Mouse (Mus musculus) sigmoid colon, adult 10 weeks (tissue): ENCODE data around the gene Tmem176b. TPM values are rescaled to one million over a fixed set of nuclear protein-coding genes. Genes with fewer than 3 reads are reported as not detected.

ENCODE experiments used
- polyA plus RNA-seq: library from polyadenylated mRNA; stranded (reverse); fragments of 350-450 nt; fragmentation: Illumina TruSeq; extraction: RNeasy Lipid Tissue Mini Kit (QIAGEN cat#74804); gene quantifications from one replicate; pipeline ENCODE4 v1.2.3, GENCODE M21; 2014; ENCODE audit warnings: low read depth, low replicate concordance

Gene Tmem176b
- polyA plus RNA-seq, result 19.3 TPM

DNA sequence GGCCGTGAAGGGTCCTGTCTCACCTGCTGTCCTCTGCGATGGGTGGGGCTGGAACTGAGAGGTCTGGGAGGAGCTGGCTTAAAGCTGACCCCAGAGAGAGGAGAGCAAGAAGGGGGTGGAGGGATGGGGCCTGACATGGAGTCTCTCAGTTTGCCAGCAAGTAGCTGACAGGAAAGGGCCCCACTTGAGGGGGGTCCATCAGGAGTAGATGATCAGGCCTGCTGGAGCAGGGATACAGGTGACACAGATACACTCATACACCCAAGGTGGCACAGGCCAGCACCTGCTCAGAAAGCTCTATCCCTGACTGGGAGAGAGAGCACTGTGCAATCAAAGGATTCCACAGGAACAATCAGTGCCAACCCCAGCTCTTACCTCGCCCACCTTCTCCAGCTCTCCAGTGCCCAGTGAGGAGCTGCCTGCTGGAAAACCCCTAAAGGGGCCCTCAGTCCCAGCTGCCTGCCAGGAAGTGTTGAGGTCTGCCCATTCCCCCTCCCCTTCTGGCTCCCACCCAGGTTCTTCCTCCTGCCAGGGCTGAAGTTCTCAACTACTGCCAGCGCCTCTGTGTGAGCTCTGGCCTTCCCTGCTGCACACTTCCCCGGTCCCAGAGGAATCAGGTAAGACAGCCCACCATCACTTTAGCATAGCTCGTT lies at the start of gene Tmem176b:
Gene Tmem176b (minus strand): TSS at position 524 of the 653 bp plus-strand sequence.

DNA sequence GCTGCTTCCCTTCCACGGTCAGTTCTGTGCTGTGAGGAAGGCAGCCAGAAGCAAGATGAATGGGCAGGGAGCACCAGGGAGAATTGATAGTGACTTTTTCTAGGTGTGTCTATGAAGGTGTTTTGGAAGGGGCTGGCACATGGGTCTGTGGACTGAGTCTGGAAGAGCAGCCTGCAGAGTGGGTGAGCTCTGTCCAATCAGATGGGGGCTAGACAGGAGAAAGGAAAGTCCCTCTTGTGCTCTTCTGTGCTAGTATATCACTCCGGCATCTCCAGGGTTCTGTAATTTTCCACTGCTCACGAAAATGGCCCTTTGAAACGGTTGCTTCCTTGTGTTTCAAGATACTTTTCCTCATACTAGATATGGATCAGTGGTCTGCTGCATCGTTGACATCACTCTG lies 31.3 kb upstream of the Tmem176b start, which contains the start of gene Aoc1:
Gene Aoc1 (plus strand): TSS at position 301 of the 400 bp plus-strand sequence.

DNA sequence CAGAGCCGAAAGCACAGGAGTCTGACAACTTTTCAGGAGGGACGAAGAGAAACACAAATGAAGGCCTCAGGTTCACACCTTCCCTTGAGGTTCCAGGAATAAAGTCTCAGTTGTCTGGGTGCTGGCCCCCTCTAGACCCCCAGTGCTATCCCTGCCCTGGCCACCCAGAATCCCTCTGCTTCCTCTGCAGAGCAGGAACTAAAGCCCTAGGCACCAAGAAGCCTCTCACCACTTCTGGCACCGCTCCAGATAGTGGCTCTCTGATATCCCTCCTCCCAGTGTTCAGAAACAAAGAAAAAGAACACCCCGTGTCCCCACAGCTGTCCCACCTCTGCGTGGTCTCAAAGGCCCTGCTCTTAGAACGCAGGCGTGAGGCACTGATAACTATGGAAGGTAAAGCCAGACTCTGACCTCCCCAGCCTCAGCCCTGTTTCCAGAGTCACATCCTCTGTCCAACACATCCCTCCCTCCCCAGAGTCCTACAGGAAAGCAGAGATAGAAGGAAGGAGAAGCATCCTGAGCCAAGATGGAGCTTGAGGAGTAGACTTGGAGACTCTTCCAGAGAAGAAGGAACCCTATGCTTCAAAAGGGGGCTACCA lies 826 bp downstream of the Tmem176b start, which contains the start of gene Tmem176a:
Gene Tmem176a (plus strand): TSS at position 549 of the 599 bp plus-strand sequence.

Other genes with a start within 250 kb of the Tmem176b start
- 6.3 TPM for gene Repin1, start 247.6 kb downstream of the Tmem176b start, polyA plus RNA-seq
- not detected for gene Gm44965, start 247.6 kb downstream of the Tmem176b start, polyA plus RNA-seq
- gene Zfp775, start 239.4 kb downstream of the Tmem176b start, polyA plus RNA-seq, result 0.63 TPM
- gene AI854703, start 214.7 kb downstream of the Tmem176b start, polyA plus RNA-seq, result 6.2 TPM
- gene Gimap8, start 194.3 kb downstream of the Tmem176b start, polyA plus RNA-seq, result 24.3 TPM
- 22.6 TPM for gene Gimap9, start 165.4 kb downstream of the Tmem176b start, polyA plus RNA-seq
- 56.2 TPM for gene Gimap4, start 156.9 kb downstream of the Tmem176b start, polyA plus RNA-seq
- gene Gimap6, start 133.3 kb downstream of the Tmem176b start, polyA plus RNA-seq, result 32.7 TPM
- gene Gm28053, start 122.9 kb downstream of the Tmem176b start, polyA plus RNA-seq, result 2.7 TPM
- gene Gimap7, start 122.9 kb downstream of the Tmem176b start, polyA plus RNA-seq, result 3.7 TPM
- gene Gimap1, start 102.4 kb downstream of the Tmem176b start, polyA plus RNA-seq, result 3.7 TPM
- gene Gimap5, start 95.3 kb downstream of the Tmem176b start, polyA plus RNA-seq, result 2.6 TPM
- gene Gimap3, start 70.6 kb downstream of the Tmem176b start, polyA plus RNA-seq, result 7.1 TPM
- 133 TPM for gene Tmem176a, start 577 bp downstream of the Tmem176b start, polyA plus RNA-seq
- gene Aoc1, start 31.4 kb upstream of the Tmem176b start, polyA plus RNA-seq, result 80.7 TPM
- gene 1600015I10Rik, start 88.4 kb upstream of the Tmem176b start, polyA plus RNA-seq, result not detected
- gene Doxl2, start 133.5 kb upstream of the Tmem176b start, polyA plus RNA-seq, result not detected
- gene Svs1, start 145.4 kb upstream of the Tmem176b start, polyA plus RNA-seq, result not detected
- gene Gpnmb, start 195.1 kb upstream of the Tmem176b start, polyA plus RNA-seq, result 1.4 TPM
- 37.3 TPM for gene Malsu1, start 232.3 kb upstream of the Tmem176b start, polyA plus RNA-seq